In the genomic region with DNA sequence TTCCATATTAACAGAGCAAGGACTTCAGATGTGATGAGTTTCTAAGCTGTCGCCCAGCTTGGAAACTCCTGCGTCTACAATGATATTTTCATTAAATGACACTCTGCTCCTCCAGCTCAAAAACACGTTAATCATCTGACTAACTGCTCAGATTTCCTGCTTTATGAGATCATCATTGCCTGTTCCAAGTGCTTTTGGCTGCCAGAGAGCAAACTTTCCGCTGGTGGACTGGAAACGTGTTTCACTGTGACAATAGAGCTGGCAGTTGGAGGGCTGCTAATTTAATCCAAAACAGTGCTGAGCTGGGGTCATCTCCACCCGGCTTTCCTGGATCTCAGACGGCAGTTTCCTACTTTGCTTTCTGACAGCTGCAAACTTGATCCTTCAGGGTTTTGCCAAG, we compare ENCODE assay signal across 9 mouse cellular contexts. TPM values are rescaled to one million over a fixed set of nuclear protein-coding genes. Genes with fewer than 3 reads are reported as not detected.
DNase-seq lines count a peak whose midpoint lies in the region; ATAC-seq lines count a peak whose summit lies in the region.
"Had no signal": no experiment of that assay in that cellular context is flagged by ENCODE, and none has a peak within 500 bp of the region (broad histone marks: within the 10 kb centered on the region; RNA-seq: fewer than 3 reads in every experiment).

No protein-coding gene starts in this region.

- no peaks in the 10 kb centered on the region for H3K27me3 ChIP-seq in limb, embryonic 13.5 days
- H3K27me3 ChIP-seq in hindbrain, embryonic 13.5 days: no peaks in the 10 kb centered on the region

- ATAC-seq in limb, embryonic 13.5 days (ENCODE audit: low FRiP score, low read depth): peak; percentile 4; the same call in 1 of the 2 replicates
- ATAC-seq in hindbrain, embryonic 13.5 days (ENCODE audit: low FRiP score): no peak

- H3K27ac ChIP-seq in limb, embryonic 13.5 days: peak overlapping the region; percentile 66
- no peak overlapping the region for H3K27ac ChIP-seq in hindbrain, embryonic 13.5 days
- H3K27ac ChIP-seq: liver, embryonic 14.5 days had no signal

- no peaks in the 10 kb centered on the region for H3K9me3 ChIP-seq in limb, embryonic 13.5 days
- no peaks in the 10 kb centered on the region for H3K9me3 ChIP-seq in hindbrain, embryonic 13.5 days

- H3K9ac ChIP-seq in limb, embryonic 13.5 days: peak overlapping the region; percentile 19; the same call in 1 of the 2 replicates
- H3K9ac ChIP-seq in hindbrain, embryonic 13.5 days: no peak overlapping the region
- H3K9ac ChIP-seq: liver, embryonic 14.5 days had no signal

- H3K4me2 ChIP-seq in limb, embryonic 13.5 days (replicated peaks): no peak overlapping the region
- no peak overlapping the region for H3K4me2 ChIP-seq in hindbrain, embryonic 13.5 days

- WGBS in limb, embryonic 13.5 days: 20% methylated on average over 7 of the region's 7 CpGs
- 21% methylated on average over 7 of the region's 7 CpGs for WGBS in hindbrain, embryonic 13.5 days

- peak; percentile 42 for DNase-seq in retina, postnatal 1 day
- no peak for DNase-seq in retina, embryonic 14.5 days (ENCODE audit: low spot score)
- DNase-seq in fibroblast of lung, adult 2 months (ENCODE audit: low read depth): peak; percentile 70
- peak; percentile 86 for DNase-seq in induced T-regulatory cell, adult 2 months (ENCODE audit: low read depth)
- peak; percentile 89 for DNase-seq in skeletal muscle tissue, adult 2 months (ENCODE audit: low read depth, low spot score)
- DNase-seq in spleen, adult 18-20 months: no peak

- H3K4me1 ChIP-seq in limb, embryonic 13.5 days: peaks cover 28% of the 10 kb centered on the region
- peaks cover 14% of the 10 kb centered on the region for H3K4me1 ChIP-seq in hindbrain, embryonic 13.5 days (replicated peaks)

- no peak overlapping the region for H3K4me3 ChIP-seq in limb, embryonic 13.5 days
- H3K4me3 ChIP-seq in hindbrain, embryonic 13.5 days: no peak overlapping the region

- H3K36me3 ChIP-seq in limb, embryonic 13.5 days: no peaks in the 10 kb centered on the region
- H3K36me3 ChIP-seq in hindbrain, embryonic 13.5 days: no peaks in the 10 kb centered on the region

RNA-seq across cellular contexts. Expression of a gene that starts 21.5 kb away (rescaled TPM):
- 0.96 and 0.98 TPM in 2 replicates for polyA plus RNA-seq in limb, embryonic 13.5 days (2015; fragmentation: Nextera tagmentation; extraction: Ambion mirVana)
- polyA plus RNA-seq in hindbrain, embryonic 13.5 days (2015; fragmentation: Nextera tagmentation; extraction: Ambion mirVana): not detected in 2 replicates

Comparison
In these comparisons a context has a peak if more than half of its experiments do, and no peak if none do; other contexts are left out.
1. DNase-seq: peak in retina, postnatal 1 day (single experiment), fibroblast of lung, adult 2 months (single experiment), induced T-regulatory cell, adult 2 months (single experiment) and skeletal muscle tissue, adult 2 months (single experiment); none in retina, embryonic 14.5 days (single experiment) and spleen, adult 18-20 months (0 of 2).